Mouse (Mus musculus) embryonic fibroblast, embryonic 13.5 days (primary cell): ENCODE measurements around the gene Fbn1.

Experiments used
- CTCF ChIP-seq: IDR thresholded peaks from 2 replicates; pipeline ENCODE4 v1.5.1; 2011; ENCODE audit warnings: mild to moderate bottlenecking, control low read depth, low read length, moderate library complexity, borderline replicate concordance; ENCODE audit not compliant: insufficient read depth
- POLR2A ChIP-seq: IDR thresholded peaks from 2 replicates; pipeline ENCODE4 v1.6.1; 2011; ENCODE audit warnings: low read depth, mild to moderate bottlenecking, control low read depth, low read length, moderate library complexity

DNA sequence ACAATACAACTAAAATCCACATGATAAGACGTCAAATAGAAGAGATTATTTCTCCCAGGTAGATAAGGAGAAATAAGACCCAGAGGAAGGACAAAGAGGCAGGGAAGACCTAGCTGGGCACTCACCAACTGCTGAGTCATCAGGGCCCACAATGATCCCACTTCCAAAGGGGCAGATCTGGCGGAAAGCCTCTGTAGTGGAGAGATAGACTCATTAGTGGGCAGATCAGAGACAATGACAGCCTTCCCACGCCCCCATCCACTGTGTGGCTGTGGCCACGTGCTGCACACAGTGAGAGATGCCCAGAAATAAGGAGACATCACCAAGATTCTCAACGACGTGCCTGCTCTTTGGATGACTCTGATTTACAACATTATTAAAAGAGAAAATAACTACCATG, 186.7 kb downstream of the Fbn1 start:
- TF ChIP-seq CTCF (no peak), POLR2A (no peak)
